In genomic region chr16:95303676-95304075, GRCm38 (mm10) we compare ENCODE assay signal across 12 mouse cellular contexts. TPM values are rescaled to one million over a fixed set of nuclear protein-coding genes. Genes with fewer than 3 reads are reported as not detected.
A peak's percentile ranks its signal among the peaks of the same experiment; 100 is the strongest.
DNase-seq lines count a peak whose midpoint lies in the region; ATAC-seq and TF ChIP-seq lines count a peak whose summit lies in the region.
"Had no signal": no experiment of that assay in that cellular context is flagged by ENCODE, and none has a peak within 500 bp of the region (broad histone marks: within the 10 kb centered on the region; RNA-seq: fewer than 3 reads in every experiment).

No protein-coding gene starts in this region.

- H3K4me1 ChIP-seq in kidney, adult 2 months (ENCODE audit: control insufficient read depth, insufficient read depth, low read length) = no peaks in the 10 kb centered on the region
- peaks cover 12% of the 10 kb centered on the region for H3K4me1 ChIP-seq in heart, embryonic 12.5 days (replicated peaks)
- H3K4me1 ChIP-seq in liver, embryonic 14.5 days (replicated peaks; ENCODE audit: control insufficient read depth in 2 of 2, insufficient read depth in 2 of 2, low read length in 1 of 2) = peaks cover 0 to 2% of the 10 kb centered on the region in 2 experiments; a peak in 2 of 4 replicates
- H3K4me1 ChIP-seq in forebrain, embryonic 14.5 days (ENCODE audit: control insufficient read depth, insufficient read depth, low read length) = no peaks in the 10 kb centered on the region
- H3K4me1 ChIP-seq: hindbrain, embryonic 13.5 days had no signal

- TF ChIP-seq POLR2A in kidney, adult 2 months (IDR thresholded peaks at IDR 0.05; ENCODE audit: low read depth, low read length) = no peak

- peak; percentile 48 for DNase-seq in kidney, adult 2 months
- DNase-seq in kidney, adult 8-10 months = no peak
- DNase-seq in CD4-positive, CD25-positive, alpha-beta regulatory T cell, adult 2 months (ENCODE audit: low read depth, low spot score) = peak; percentile 44
- DNase-seq in liver, embryonic 14.5 days (ENCODE audit: low read depth in 3 of 3, low spot score in 3 of 3) = no peak
- DNase-seq in cerebellum, adult 9-11 months = no peak
- no peak for DNase-seq in forebrain, embryonic 14.5 days (ENCODE audit: low spot score)
- no peak for DNase-seq in frontal cortex, adult 2 months (ENCODE audit: extremely low spot score in 1 of 2, low spot score in 1 of 2)
- DNase-seq: cerebellum, postnatal 25 days; lung, postnatal 36 days had no signal

- no peaks in the 10 kb centered on the region for H3K27me3 ChIP-seq in kidney, adult 2 months (replicated peaks; ENCODE audit: control insufficient read depth, insufficient read depth, low read length)
- H3K27me3 ChIP-seq in heart, embryonic 12.5 days (replicated peaks) = no peaks in the 10 kb centered on the region
- no peaks in the 10 kb centered on the region for H3K27me3 ChIP-seq in liver, embryonic 14.5 days (ENCODE audit: control insufficient read depth, insufficient read depth, low read length)
- no peaks in the 10 kb centered on the region for H3K27me3 ChIP-seq in forebrain, embryonic 14.5 days (replicated peaks; ENCODE audit: control insufficient read depth, insufficient read depth, low read length)
- H3K27me3 ChIP-seq: hindbrain, embryonic 13.5 days had no signal

- no peaks in the 10 kb centered on the region for H3K9me3 ChIP-seq in heart, embryonic 12.5 days (replicated peaks)
- H3K9me3 ChIP-seq in liver, embryonic 14.5 days (ENCODE audit: control insufficient read depth, low read length) = no peaks in the 10 kb centered on the region
- no peaks in the 10 kb centered on the region for H3K9me3 ChIP-seq in forebrain, embryonic 14.5 days (replicated peaks; ENCODE audit: control insufficient read depth, low read length)
- H3K9me3 ChIP-seq: hindbrain, embryonic 13.5 days had no signal

- no peak overlapping the region for H3K4me3 ChIP-seq in kidney, adult 2 months (ENCODE audit: insufficient read depth, low read depth, low read length)
- H3K4me3 ChIP-seq in heart, embryonic 12.5 days = no peak overlapping the region
- no peak overlapping the region for H3K4me3 ChIP-seq in liver, embryonic 14.5 days (ENCODE audit: insufficient read depth in 1 of 2, low read depth in 2 of 2, low read length in 2 of 2)
- H3K4me3 ChIP-seq in forebrain, embryonic 14.5 days (ENCODE audit: low read depth, low read length) = no peak overlapping the region
- H3K4me3 ChIP-seq: erythroblast, embryonic 14.5 days; hindbrain, embryonic 13.5 days had no signal

- no peak overlapping the region; the same call in 1 of the 2 replicates for H3K27ac ChIP-seq in kidney, adult 2 months (ENCODE audit: insufficient read depth, low read depth, low read length)
- H3K27ac ChIP-seq in heart, embryonic 12.5 days (ENCODE audit: poor library complexity, severe bottlenecking) = no peak overlapping the region
- H3K27ac ChIP-seq in liver, embryonic 14.5 days = no peak overlapping the region
- H3K27ac ChIP-seq in forebrain, embryonic 14.5 days (ENCODE audit: low read depth, low read length) = no peak overlapping the region
- H3K27ac ChIP-seq: hindbrain, embryonic 13.5 days had no signal

- no peaks in the 10 kb centered on the region for H3K36me3 ChIP-seq in kidney, adult 2 months (ENCODE audit: control insufficient read depth, insufficient read depth, low read length)
- H3K36me3 ChIP-seq in heart, embryonic 12.5 days = no peaks in the 10 kb centered on the region
- no peaks in the 10 kb centered on the region for H3K36me3 ChIP-seq in liver, embryonic 14.5 days (replicated peaks; ENCODE audit: control insufficient read depth, insufficient read depth, low read depth)
- no peaks in the 10 kb centered on the region for H3K36me3 ChIP-seq in forebrain, embryonic 14.5 days (ENCODE audit: control insufficient read depth, insufficient read depth, low read length)
- H3K36me3 ChIP-seq: hindbrain, embryonic 13.5 days had no signal

- ATAC-seq in heart, embryonic 12.5 days (ENCODE audit: insufficient number of reproducible peaks, low FRiP score) = peak; percentile 55; the same call in 1 of the 2 replicates
- peak; percentile 15; the same call in 1 of the 2 replicates for ATAC-seq in liver, embryonic 14.5 days (ENCODE audit: insufficient read depth)
- ATAC-seq in forebrain, embryonic 14.5 days = no peak

- no peak overlapping the region for H3K9ac ChIP-seq in heart, embryonic 12.5 days
- H3K9ac ChIP-seq in liver, embryonic 14.5 days (replicated peaks) = no peak overlapping the region
- H3K9ac ChIP-seq in forebrain, embryonic 14.5 days (ENCODE audit: low read length) = no peak overlapping the region
- H3K9ac ChIP-seq: hindbrain, embryonic 13.5 days had no signal

- TF ChIP-seq EP300 in liver, embryonic 14.5 days (IDR thresholded peaks at IDR 0.05; ENCODE audit: low read depth) = no peak

- H3K4me2 ChIP-seq in heart, embryonic 12.5 days = no peak overlapping the region
- no peak overlapping the region for H3K4me2 ChIP-seq in liver, embryonic 14.5 days (ENCODE audit: low read depth)
- H3K4me2 ChIP-seq in forebrain, embryonic 14.5 days (ENCODE audit: low read length) = no peak overlapping the region
- H3K4me2 ChIP-seq: hindbrain, embryonic 13.5 days had no signal

- WGBS in kidney, adult 2 months = 38% methylated on average over 9 of the region's 9 CpGs
- 19% methylated on average over 9 of the region's 9 CpGs for WGBS in heart, embryonic 12.5 days
- WGBS in liver, embryonic 14.5 days (ENCODE audit: insufficient replicate concordance) = 7% methylated on average over 9 of the region's 9 CpGs
- 81% methylated on average over 9 of the region's 9 CpGs for WGBS in forebrain, embryonic 14.5 days

- no peak for TF ChIP-seq CTCF in kidney, adult 2 months (conservative IDR thresholded peaks at IDR 0.05; ENCODE audit: insufficient read depth, insufficient read length, low read depth, low read length)
- TF ChIP-seq CTCF in liver, embryonic 14.5 days (IDR thresholded peaks at IDR 0.05; ENCODE audit: low read depth) = no peak

RNA-seq across cellular contexts. Expression of gene Kcnj15, which starts 46.3 kb away (rescaled TPM):
- polyA plus RNA-seq in kidney, adult 2 months (2012; rRNA removed) = 311 and 327 TPM in 2 replicates
- 0.53 and 1.1 TPM in 2 replicates for polyA plus RNA-seq in heart, embryonic 12.5 days (2016; fragmentation: Nextera tagmentation; extraction: Ambion mirVana)
- polyA plus RNA-seq in liver, embryonic 14.5 days (2012; rRNA removed) = 0.07 and 0.09 TPM in 2 replicates
- polyA plus RNA-seq in liver, embryonic 14.5 days (2014; fragmentation: Nextera tagmentation; extraction: Ambion mirVana) = 0.05 TPM in 1 of 2 replicates, not detected in the other
- 0.06 and 0.19 TPM in 2 replicates for polyA plus RNA-seq in forebrain, embryonic 14.5 days (2014; fragmentation: Nextera tagmentation; extraction: Ambion mirVana)
- polyA plus RNA-seq in frontal cortex, adult 2 months (2012; rRNA removed) = 0.14 and 0.21 TPM in 2 replicates

Comparison
In these comparisons a context has a peak if more than half of its experiments do, and no peak if none do; other contexts are left out.
1. DNase-seq: peak in kidney, adult 2 months (single experiment) and CD4-positive, CD25-positive, alpha-beta regulatory T cell, adult 2 months (single experiment); none in kidney, adult 8-10 months (0 of 2), liver, embryonic 14.5 days (0 of 3), cerebellum, adult 9-11 months (single experiment), forebrain, embryonic 14.5 days (single experiment) and frontal cortex, adult 2 months (0 of 2).
2. RNA of gene Kcnj15, which starts 46.3 kb away (polyA plus RNA-seq): 311 to 327 TPM in kidney, adult 2 months; 0.53 to 1.1 TPM in heart, embryonic 12.5 days, 0.14 to 0.21 TPM in frontal cortex, adult 2 months, 0.05 to 0.09 TPM in liver, embryonic 14.5 days and 0.06 to 0.19 TPM in forebrain, embryonic 14.5 days; every median in the first group is over 100 times any median in the second.